ENCODE assay signal across 21 mouse cellular contexts in genomic region chrX:158703411-158703810, GRCm38 (mm10).
DNase-seq lines count a peak whose midpoint lies in the region; ATAC-seq and TF ChIP-seq lines count a peak whose summit lies in the region.
"Had no signal": no experiment of that assay in that cellular context is flagged by ENCODE, and none has a peak within 500 bp of the region (broad histone marks: within the 10 kb centered on the region; RNA-seq: fewer than 3 reads in every experiment).

No protein-coding gene starts in this region.

- H3K27me3 ChIP-seq in kidney, embryonic 16.5 days (ENCODE audit: insufficient read depth, low read length): no peaks in the 10 kb centered on the region; the same call in 1 of the 2 replicates
- H3K27me3 ChIP-seq: hindbrain, embryonic 13.5 days; limb, embryonic 15.5 days; megakaryocyte, embryonic 14.5 days; midbrain, embryonic 15.5 days; neural tube, embryonic 15.5 days had no signal

- ATAC-seq in megakaryocyte, adult 5-6 weeks (ENCODE audit: poor library complexity, severe bottlenecking): no peak
- no peak for ATAC-seq in kidney, embryonic 16.5 days (ENCODE audit: low FRiP score, low TSS enrichment)
- ATAC-seq: midbrain, embryonic 15.5 days had no signal

- H3K9me3 ChIP-seq in kidney, embryonic 16.5 days (ENCODE audit: low read length): no peaks in the 10 kb centered on the region
- H3K9me3 ChIP-seq: G1E; hindbrain, embryonic 13.5 days; limb, embryonic 15.5 days; megakaryocyte, embryonic 14.5 days; midbrain, embryonic 15.5 days; neural tube, embryonic 15.5 days had no signal

- no peak overlapping the region for H3K27ac ChIP-seq in gastrocnemius, adult 2 months
- H3K27ac ChIP-seq in kidney, embryonic 16.5 days (ENCODE audit: low read length): no peak overlapping the region
- H3K27ac ChIP-seq: hindbrain, embryonic 13.5 days; limb, embryonic 15.5 days; midbrain, embryonic 15.5 days; neural tube, embryonic 15.5 days had no signal

- H3K4me3 ChIP-seq in gastrocnemius, adult 2 months: no peak overlapping the region
- no peak overlapping the region for H3K4me3 ChIP-seq in kidney, embryonic 16.5 days (ENCODE audit: low read length)
- H3K4me3 ChIP-seq: hindbrain, embryonic 13.5 days; limb, embryonic 15.5 days; megakaryocyte, embryonic 14.5 days; midbrain, embryonic 15.5 days; neural tube, embryonic 15.5 days had no signal

- peak; percentile 24 for DNase-seq in gastrocnemius, adult 2 months
- no peak for DNase-seq in gastrocnemius, adult 8-10 months (ENCODE audit: low spot score in 2 of 2)
- peak; percentile 1 for DNase-seq in retina, postnatal 1 day
- DNase-seq in retina, embryonic 14.5 days (ENCODE audit: low spot score): no peak
- DNase-seq in embryo, embryonic 9.5 days (ENCODE audit: extremely low spot score): peak; percentile 0
- DNase-seq: adrenal gland, postnatal 36 days; cerebellum, adult 2 months; heart, postnatal 10 days; kidney, postnatal 10 days; layer of hippocampus, postnatal 36 days; lung, postnatal 10 days; right cerebral cortex, postnatal 4 days had no signal

- WGBS in kidney, embryonic 16.5 days: 41% methylated on average over 3 of the region's 3 CpGs

- no peak overlapping the region for H3K9ac ChIP-seq in kidney, embryonic 16.5 days (replicated peaks; ENCODE audit: low read length)
- H3K9ac ChIP-seq: hindbrain, embryonic 13.5 days; limb, embryonic 15.5 days; midbrain, embryonic 15.5 days; neural tube, embryonic 15.5 days had no signal

- no peak for TF ChIP-seq CTCF in gastrocnemius, adult 2 months (IDR thresholded peaks at IDR 0.05)

- no peaks in the 10 kb centered on the region for H3K36me3 ChIP-seq in kidney, embryonic 16.5 days (ENCODE audit: insufficient read depth, low read length)
- H3K36me3 ChIP-seq: G1E; hindbrain, embryonic 13.5 days; limb, embryonic 15.5 days; midbrain, embryonic 15.5 days; neural tube, embryonic 15.5 days had no signal

- intact Hi-C loops in gastrocnemius, adult 2 months (cut with DNase I): no loop called here

- H3K4me2 ChIP-seq in kidney, embryonic 16.5 days (replicated peaks; ENCODE audit: low read depth, low read length): no peak overlapping the region
- H3K4me2 ChIP-seq: heart, embryonic 11.5 days; hindbrain, embryonic 13.5 days; limb, embryonic 15.5 days; midbrain, embryonic 15.5 days; neural tube, embryonic 15.5 days had no signal

- no peaks in the 10 kb centered on the region for H3K4me1 ChIP-seq in kidney, embryonic 16.5 days (ENCODE audit: insufficient read depth, low read length)
- H3K4me1 ChIP-seq: hindbrain, embryonic 13.5 days; limb, embryonic 15.5 days; megakaryocyte, embryonic 14.5 days; midbrain, embryonic 15.5 days; neural tube, embryonic 15.5 days had no signal

Comparison
In these comparisons a context has a peak if more than half of its experiments do, and no peak if none do; other contexts are left out.
1. DNase-seq: peak in gastrocnemius, adult 2 months (single experiment), retina, postnatal 1 day (single experiment) and embryo, embryonic 9.5 days (single experiment); none in gastrocnemius, adult 8-10 months (0 of 2) and retina, embryonic 14.5 days (single experiment).